Mouse (Mus musculus) bone marrow macrophage, adult 2 months (primary cell): ENCODE results near the gene Cdc42se2.

Source experiments
- CTCF ChIP-seq: IDR thresholded peaks from 2 replicates; pipeline ENCODE4 v1.5.1; 2012; ENCODE audit warnings: low read depth, mild to moderate bottlenecking, low read length, moderate library complexity
- POLR2A ChIP-seq: IDR thresholded peaks from 2 replicates; pipeline ENCODE4 v1.6.1; 2012; ENCODE audit warnings: mild to moderate bottlenecking, low read depth, low read length, borderline replicate concordance

DNA sequence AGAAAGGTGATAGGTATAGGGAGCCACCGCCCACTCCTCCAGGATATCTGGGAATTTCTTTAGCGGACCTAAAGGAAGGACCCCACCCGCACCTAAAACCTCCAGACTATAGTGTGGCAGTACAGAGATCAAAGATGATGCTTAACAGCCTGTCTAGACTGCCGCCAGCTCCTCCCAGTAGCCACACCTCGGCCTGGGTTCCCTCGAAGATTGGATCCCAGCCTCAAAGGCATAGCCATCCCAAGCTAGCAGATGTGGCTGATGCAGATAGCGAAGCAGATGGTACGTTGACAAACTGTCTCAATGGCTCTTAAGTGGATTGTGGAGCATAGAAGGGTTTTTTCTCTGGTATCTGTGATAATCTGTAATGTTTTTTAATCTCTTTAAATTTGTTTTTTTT is 93.2 kb downstream of the Cdc42se2 start:
- TF ChIP-seq CTCF, result no peak
- no peak for TF ChIP-seq POLR2A
